Mouse (Mus musculus): ENCODE measurements around the gene Mpst. TPM values are rescaled to one million over a fixed set of nuclear protein-coding genes. Genes with fewer than 3 reads are reported as not detected.

Gene Mpst
- polyA plus RNA-seq, 1 experiment, result 123 TPM

DNA sequence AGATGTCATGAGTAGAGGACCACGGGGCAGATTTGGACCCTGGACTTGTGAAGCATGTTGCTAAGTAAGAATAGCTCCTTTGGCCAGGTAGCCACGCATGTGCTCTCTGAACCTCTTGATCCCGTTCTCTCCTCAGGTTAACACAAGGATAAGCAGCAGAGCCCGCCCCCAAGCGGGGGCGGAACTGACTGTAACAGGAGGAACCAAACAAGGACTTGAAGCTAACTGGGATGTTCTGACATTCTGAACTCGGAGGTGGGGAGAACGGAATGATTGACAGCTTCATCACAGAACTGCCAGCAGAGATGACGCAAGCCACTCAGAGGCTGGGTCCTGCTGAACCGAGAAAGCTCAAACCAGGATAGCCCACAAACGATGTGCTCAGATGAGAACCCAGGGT, 18.3 kb downstream of the Mpst start:
- TF ChIP-seq GATA1 (IDR thresholded peaks at IDR 0.05; ENCODE audit: low read length), result no peak

DNA sequence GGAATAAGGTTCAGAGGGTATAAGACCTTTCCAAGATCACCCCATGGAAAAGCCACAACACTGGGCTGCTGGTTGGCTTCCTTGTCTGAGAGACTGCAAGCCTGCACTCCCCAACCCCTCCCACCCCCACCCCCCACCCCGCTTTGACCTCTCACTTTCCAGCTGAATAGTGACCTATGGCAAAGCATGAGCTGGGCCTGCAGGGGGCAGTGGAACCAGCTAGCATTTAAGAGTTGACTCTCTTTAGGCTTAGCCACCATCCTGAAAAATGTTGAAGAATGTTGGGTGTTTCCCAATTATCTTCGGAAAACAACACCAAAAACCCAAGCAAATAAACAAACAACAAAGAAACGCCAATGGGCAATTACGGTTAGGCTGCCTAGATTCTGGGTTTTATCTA, 19.0 kb downstream of the Mpst start:
- no peak for TF ChIP-seq GATA1 (IDR thresholded peaks at IDR 0.05; ENCODE audit: low read length)

GRCm38 (mm10) chr15:78428391-78429138, 22.3 kb downstream of the Mpst start, which contains the start of gene Kctd17:
TSS of gene Kctd17 (plus strand) at chr15:78428564.
- TF ChIP-seq GATA1 (IDR thresholded peaks at IDR 0.05; ENCODE audit: low read length), result no peak

- TF ChIP-seq GATA1 (IDR thresholded peaks at IDR 0.05; ENCODE audit: low read length), result no peak
These were observed 22.9 kb downstream of the Mpst start for GRCm38 (mm10) chr15:78429139-78429459.

- TF ChIP-seq GATA1 (IDR thresholded peaks at IDR 0.05; ENCODE audit: low read length), result no peak
These were observed 23.8 kb downstream of the Mpst start for GRCm38 (mm10) chr15:78429871-78430622.

DNA sequence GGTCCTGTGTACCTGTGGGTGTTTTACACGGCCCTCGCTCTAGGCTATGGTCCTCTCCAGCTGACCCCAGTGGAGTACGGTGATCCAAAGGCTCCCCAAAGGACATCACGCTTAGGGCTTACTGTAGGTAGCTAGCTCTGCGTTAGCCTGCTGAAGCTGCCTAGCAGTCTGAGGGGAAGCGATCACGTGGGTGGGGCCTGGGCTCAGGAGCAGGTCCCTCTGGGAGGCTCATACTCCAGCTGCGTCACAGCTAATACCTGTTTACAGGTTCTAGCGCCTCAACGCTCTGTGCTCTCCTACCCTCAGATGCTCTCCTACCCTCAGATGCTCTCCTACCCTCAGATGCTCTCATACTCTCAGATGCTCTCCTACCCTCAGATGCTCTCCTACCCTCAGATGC, 24.7 kb downstream of the Mpst start:
- TF ChIP-seq GATA1 (IDR thresholded peaks at IDR 0.05; ENCODE audit: low read length), result no peak

DNA sequence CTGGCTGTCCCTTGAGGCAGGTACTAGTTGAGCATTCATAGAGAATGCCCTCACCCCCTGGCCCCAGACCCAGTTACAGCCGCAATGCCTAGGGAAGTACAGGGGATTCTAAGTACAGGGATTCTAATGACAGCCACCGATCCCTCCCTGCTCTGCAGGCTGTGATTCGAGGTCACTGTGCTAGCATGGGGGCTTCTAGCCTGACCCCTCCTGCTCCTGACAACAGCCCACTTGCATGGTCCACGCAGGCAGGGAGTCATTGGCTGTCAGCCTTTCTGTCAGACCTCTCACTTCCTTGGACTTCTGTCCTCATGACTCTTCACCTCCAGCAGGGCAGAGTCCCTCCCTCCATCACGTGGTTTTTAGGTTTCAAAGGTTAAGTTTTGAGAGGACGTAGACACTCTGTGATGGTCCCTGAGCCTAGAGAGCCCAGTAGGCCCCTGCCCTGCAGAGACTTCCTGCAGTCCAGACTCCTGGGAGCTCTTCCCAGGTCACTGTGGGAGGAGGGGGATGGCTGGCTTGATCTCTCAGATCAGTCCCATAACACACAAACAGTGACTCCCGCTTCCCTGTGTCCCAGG, 25.4 kb downstream of the Mpst start:
- no peak for TF ChIP-seq GATA1 (IDR thresholded peaks at IDR 0.05; ENCODE audit: low read length)

DNA sequence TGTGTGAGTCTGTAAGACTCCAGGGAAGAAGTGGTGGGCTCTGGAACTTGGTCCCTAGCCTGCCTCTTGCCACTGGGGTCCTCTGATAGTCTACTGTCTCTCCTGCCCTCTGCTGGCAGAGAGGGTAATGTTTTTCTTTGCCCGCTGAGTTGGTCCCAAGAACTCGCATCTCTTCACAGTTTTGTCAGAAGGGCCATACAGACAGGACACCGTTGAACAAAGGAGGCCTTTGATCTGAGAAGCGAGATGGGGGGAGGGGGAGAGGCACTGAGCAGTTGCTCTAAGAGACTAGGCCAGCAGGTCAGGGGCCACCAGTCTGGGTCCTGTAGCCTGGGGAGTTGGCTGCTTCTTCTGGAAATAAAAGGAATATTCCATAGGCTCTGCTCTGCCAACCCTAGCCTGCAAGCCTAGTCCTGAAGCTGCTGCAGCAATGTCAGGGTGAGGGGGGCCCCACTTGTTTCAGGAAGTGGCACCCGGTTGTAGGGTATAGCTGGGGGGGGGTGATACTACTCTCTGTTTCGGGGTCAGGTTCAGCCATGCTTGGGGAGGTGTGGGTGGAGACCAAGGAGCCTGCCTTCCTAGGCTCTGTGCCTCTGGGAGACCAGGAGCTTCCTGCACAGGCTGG, 28.8 kb downstream of the Mpst start:
- no peak for TF ChIP-seq GATA1 (IDR thresholded peaks at IDR 0.05; ENCODE audit: low read length)

DNA sequence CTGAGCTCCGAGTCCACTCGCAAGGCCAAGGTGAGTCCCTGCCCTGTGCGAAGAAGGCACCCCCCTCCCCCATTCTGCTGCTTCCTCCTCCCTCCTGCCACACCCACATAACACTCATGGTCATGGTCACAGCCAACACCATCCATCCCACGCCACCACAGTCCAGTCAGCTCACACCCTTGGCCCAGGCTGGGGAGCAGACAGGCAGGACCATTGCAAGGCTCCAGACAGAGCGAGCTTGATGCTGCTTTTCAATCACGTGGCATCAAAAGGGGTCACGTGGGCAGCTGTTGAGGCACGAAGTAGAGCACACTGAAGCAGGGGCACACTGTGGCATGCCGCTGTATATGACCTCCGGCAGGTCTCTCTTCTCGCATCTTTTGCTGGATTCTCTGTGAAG, 29.5 kb downstream of the Mpst start:
- no peak for TF ChIP-seq GATA1 (IDR thresholded peaks at IDR 0.05; ENCODE audit: low read length)

- no peak for TF ChIP-seq GATA1 (IDR thresholded peaks at IDR 0.05; ENCODE audit: low read length)
These were observed 30.4 kb downstream of the Mpst start for GRCm38 (mm10) chr15:78436380-78437192.

DNA sequence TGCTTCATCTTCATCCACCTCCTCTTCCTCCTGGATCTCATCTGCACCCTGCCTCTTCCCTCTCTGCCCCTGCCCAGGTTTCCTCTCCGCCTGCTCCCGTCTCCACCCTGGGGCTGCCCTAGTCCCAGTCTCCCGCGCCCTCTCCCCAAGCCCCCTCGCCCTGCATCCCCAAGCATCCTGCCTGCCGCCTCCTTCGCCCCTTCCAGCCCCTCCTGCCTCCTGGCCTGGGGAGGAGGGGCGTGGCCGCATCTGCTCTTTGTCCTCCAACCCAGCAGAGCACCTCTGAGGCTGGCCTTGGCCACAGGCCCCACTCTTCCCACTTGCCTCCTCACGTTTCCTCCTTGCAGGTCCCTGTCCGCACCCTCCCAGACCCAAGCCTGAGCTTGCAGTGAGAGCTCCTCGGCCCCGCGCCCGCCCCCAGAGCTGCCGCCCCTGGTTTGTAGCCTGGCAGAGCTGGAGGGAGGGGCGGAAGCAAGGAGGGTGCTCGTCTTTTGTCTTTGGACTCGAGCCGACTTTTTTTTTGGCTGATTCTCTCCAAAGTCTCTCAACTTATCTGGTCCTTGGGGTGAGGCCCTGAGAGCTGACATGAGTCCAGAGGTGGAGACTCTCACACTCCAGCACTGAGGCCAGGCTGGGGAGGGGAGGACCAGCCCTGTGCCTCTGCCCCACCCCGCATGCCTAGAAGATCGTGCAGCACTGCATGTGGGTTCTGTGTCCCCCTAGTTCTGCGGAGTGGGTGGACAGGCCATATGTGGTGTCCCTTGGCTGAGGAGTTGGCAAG, 31.2 kb downstream of the Mpst start:
- no peak for TF ChIP-seq GATA1 (IDR thresholded peaks at IDR 0.05; ENCODE audit: low read length)

GRCm38 (mm10) chr15:78438018-78438394, 31.8 kb downstream of the Mpst start:
- no peak for TF ChIP-seq GATA1 (IDR thresholded peaks at IDR 0.05; ENCODE audit: low read length)

DNA sequence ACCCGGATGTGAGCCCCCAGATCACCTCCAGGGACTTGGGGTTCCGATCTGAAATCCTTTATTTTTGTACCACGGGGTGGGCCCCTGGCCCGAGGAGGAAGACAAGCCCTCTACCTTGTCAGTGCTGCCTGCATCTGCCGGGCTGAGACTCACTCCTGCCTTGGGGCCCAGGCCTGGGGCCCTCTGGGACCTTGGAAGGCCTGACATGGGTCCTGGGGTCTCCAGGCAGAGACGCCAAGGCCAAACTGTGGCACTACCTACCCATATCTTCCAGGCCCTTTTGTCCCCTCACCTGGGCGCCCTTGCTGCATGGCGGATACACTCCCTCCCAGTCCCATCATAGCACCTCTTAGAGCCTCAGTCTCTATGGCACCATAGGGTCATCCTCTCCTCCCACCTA, 32.3 kb downstream of the Mpst start:
- no peak for TF ChIP-seq GATA1 (IDR thresholded peaks at IDR 0.05; ENCODE audit: low read length)

DNA sequence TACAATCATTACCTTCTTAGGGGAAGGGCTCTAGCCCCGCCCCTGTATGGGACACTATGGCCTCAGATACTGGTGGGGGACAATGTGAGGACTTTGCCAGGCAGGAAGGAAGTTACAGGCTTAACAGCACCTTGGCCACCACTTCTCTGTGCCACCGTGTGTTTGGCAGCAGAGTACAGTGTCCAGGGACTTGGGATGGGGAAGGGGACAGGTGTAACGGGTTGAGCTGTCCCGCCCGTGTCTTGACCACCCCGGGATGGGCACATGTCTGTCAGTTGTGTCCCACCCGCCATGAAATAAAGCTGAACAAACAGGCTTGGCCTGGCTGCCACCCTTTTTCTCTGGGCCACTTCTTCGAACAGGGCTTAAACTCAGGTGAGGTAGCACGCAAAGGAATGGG, 32.8 kb downstream of the Mpst start:
- TF ChIP-seq GATA1 (IDR thresholded peaks at IDR 0.05; ENCODE audit: low read length), result no peak

GRCm38 (mm10) chr15:78442231-78442630, 36.0 kb downstream of the Mpst start:
- TF ChIP-seq GATA1 (IDR thresholded peaks at IDR 0.05; ENCODE audit: low read length), result no peak

Data from G1E-ER4 (cell line).